Mouse (Mus musculus) mesoderm, embryonic 11.5 days (tissue): Measurements from ENCODE around the gene Unc13d.

ENCODE experiments used
- DNase-seq: peaks from one replicate; pipeline ENCODE4 v3.0.0-alpha.2; 2012; ENCODE audit warnings: low read depth, low spot score

The Unc13d gene

DNA sequence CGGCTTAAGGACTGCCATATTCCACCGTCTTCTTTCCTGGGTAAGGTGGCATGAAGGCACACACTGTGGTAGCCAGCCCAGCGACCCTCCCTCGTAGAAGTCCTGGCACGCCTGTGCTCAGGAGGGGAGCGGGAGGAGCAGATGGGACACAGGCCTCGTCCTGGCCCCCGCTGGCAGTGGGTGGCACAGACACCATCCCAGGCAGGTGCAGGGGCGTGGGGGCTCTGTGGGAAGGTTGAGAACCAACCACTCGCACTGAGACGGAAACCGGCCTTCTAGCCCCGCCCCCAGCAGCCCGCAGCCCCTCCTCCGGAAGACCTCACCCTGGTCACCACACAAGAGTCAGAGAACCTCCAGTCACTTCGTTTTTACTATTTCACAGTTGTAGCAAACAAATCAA lies 460 bp upstream of the Unc13d start:
- peak; percentile 52 for DNase-seq

DNA sequence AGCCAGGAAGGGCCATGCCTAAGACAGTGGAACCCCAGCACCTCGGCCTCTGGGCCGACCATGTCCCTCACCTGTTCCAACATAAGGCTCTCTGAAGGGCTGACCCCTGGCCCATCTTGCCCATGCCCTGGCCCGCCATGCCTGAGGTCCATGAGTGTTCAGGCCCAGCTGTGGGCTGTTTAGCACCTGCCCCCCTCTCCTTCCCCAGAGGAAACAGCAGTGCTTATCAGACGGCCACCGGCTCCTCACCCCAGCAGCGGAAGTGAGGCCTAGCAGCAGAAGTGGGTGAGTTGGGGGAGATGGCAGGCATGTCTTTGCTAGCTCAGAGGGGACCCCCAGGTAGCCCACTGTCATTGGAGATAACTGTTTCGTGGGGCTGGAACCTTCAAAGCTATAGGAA lies 925 bp downstream of the Unc13d start:
- DNase-seq: no peak

DNA sequence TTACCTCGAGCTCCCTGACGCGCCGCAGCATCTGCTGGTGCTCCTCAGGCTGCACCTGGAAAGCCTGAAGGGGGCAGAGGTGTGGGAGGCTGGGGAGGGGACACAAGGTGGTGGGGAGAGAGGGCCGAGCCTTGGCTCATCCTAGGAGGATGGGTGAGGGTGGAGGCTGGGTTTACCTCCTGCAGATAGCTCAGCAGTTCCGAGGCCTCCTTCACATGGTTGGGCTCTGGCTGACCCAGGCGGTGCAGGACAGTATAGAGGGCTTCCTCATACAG lies 1.6 kb downstream of the Unc13d start:
- DNase-seq: no peak

DNA sequence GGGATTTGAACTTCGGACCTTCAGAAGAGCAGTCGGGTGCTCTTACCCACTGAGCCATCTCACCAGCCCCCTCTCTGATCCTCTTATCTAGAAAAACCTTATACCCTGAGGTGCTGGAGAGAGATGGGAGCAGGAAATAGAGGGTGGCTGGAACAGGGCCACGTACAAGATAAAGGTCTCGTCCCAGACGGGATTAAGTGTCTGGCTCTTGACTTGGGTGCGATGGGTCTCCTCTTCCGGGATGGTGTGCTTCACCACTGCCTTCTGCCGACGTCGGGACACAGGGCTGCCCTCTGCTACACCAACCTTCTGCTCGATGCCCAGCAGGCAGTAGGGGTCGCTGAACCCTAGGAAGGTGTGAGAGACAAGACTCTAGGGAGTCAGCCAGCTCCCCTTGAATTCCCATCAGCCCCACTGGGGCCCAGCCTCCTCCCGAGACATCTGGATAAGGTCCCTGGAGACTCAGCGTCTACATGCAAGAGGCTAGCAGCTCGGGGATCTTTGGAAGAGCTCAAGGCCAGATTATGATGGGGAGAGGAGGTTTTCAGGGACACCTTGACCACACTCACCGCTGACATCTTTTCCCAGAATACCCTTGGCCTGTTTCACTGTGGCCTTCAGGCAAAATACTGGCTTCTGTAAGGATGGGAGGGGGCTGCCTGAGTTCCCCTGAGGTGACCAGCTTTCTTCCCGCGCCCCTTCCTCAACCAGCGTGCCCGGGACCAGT lies 2.1 kb downstream of the Unc13d start:
- no peak for DNase-seq

DNA sequence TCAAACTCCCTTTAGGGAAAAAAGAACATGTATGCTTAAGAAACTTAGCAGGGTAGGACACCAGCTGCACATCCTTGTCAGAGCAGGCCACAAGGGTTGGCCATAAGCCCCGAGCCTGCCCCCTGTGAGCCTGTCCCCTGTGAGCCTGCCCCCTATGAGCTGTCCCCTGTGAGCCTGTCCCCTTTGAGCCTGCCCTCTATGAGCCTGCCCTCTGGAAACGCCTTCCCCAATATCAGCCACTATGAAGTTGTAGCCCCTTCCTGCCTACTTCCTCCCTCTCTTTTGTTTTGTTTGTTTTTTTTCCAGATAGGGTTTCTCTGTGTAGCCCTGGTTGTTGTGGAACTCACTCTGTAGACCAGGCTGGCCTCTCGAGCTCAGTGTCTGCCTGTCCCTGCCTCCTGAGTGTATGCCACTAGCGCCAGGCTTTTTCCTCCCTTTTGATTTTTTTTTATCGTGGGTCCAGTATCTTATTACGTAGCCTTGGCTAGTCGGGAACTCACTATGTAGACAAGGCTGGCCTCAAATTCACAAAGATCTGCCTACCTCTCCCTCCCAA lies 3.2 kb downstream of the Unc13d start:
- DNase-seq: no peak

DNA sequence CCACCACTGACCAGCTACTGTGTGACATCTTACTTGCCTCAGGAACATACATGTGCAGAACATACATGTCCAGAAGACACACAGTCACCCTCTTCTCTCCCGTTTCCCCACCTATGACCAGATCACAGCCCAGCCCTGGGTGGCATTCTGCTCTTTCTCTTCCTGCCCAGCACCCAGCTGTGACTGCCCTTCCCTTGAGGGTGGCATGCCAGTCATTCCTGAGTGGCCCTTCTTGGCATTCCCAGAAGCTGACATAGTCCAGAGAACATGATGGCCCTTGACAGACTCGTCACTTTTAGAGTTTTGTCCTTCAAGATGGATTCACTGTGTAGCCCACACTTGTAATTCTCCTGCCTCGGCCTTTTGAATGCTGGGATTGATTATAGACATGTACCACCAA lies 5.2 kb downstream of the Unc13d start:
- DNase-seq: no peak

DNA sequence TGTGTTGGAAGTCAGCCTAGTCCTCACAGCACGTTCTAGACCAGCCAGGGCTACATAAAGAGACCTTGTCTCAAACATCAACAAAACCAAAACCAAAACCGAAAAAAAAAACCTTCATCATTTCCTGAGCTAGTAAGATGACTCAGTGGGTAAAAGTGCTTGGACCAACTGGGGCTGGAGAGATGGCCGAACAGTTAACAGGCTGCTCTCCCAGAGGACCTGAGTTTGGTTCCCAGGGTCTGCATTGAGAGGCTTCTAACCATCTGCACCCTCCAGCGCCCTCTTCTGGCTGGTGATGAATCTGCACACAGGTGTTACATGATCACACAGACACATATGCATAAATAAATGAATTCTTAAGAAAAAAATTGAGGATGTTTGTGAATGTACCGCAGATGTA lies 6.3 kb downstream of the Unc13d start:
- DNase-seq: no peak

DNA sequence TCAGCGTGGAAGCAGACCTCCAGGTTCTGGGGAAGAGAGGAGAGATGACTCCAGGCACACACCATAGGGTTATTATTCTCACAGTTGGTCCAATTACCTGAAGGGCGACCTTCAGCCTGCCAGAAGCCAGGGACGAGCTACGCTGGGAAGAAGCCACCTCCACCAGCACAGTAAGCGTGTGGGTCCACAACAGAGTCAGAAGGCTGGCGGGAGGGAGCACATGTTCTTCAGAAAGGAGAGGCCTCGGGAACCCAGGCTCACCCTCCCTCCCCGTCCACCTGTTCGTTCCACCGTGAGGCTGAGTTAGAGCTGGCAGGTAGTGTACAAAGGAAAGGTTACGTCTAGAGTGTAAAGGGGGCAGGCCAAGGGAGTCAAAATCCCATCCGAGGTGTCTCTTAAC lies 12.4 kb downstream of the Unc13d start:
- no peak for DNase-seq

DNA sequence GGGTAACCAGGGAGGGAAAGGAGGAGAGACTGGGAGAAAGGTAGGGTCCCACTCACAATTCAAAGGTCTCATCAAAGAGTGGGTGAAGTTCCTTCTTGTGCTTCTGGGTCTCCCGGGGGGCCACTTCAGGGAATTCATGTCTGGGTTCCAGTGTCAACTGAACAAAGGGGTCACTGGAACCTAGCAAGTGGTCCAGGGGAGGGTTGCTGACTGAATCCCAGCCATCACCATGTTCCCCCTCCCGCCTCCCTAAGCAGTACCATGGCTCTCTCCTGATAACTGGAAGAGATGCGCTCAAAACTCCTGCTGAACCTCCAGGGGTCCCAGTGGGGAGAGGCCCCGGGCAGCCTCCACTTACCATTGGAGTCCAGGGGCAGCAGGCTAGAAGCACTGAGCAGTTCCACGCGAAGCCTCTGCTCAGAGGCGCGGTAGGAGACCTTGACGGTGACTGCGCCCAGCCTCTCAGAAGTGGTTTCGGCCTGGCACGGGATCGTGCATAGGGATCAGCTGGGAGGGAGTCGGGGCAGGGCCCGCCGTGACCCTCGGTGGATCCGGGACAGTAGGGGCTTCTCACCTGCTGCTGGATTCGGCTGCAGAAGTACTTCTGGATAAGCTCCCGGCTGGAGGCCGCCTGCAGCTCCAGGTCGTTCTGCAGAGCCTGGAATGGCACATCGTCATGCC lies 13.4 kb downstream of the Unc13d start:
- no peak for DNase-seq

DNA sequence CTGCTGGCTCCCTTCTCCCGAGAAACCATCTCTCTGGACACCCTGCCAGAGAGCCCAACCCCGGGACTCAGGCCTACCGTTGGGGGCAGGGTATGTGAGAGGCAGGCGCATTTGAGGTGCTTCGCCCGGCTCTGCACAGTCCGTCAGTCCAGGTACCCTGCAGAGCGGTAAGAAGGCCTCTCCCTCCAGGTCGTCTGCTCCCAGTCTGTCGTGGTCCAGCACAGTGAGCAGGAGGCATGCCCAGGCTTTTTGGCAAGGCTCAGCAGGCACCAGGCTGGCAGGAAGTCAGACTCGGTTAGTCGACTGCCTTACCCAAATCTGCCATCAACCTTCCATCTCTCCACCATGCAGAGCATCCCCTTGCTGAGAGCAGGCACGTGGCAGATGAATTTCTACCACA lies 14.2 kb downstream of the Unc13d start:
- no peak for DNase-seq

DNA sequence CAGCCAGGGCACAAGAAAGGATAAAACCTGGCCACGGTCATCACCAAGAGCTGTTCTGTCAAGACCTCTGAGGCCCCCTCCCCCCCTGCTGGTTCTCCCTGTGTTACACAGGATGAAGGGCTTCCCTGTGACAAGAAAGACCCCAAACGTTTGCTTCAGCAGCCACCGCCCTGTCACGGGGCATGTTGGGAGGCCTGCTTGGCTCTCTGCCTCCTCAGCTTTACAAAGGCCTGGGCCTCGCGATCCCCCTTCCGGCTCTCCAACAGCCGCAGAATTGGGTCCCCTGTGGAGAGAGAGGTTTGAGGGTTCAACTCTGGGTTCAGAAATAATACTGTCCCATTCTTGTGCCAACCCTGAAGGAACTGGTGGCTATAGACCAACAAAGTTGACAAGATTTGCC lies 15.2 kb downstream of the Unc13d start:
- no peak for DNase-seq

DNA sequence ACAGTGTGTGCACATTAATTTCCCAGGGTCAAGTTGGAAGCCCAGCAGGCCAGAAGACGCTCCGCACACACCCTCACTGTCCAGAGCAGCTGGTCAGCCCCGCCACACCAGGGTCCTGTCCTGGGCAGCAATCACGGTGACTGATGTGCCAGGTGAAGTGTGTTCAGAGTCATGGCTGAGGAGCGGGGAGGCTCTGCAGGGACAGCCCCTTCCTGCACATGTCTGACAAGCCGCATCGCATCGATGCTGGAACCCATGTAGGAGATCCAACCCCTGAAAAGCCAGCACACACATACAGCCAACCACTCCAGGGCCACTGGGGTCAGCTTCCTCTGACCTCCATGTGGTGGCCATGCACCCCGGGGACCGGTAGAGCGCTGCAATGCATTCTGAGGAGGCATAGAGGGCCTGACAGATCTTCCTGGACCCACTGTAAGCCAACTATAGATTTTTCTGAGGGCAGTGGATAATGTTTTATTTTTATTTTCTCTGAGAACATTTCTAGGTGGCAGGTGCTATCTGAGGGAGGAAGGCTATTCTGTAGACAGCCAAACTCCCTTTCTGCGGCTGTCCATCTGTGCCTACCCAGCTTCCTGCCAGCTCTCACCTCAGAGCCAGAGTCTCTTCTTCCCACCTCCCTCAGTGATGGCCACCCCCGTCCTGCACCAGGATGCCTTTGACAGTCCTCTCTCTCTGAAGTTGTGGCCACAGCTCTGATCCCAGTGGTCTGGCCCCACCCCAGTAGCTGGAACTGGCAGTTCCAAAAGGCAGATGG lies 15.9 kb downstream of the Unc13d start:
- DNase-seq: no peak

DNA sequence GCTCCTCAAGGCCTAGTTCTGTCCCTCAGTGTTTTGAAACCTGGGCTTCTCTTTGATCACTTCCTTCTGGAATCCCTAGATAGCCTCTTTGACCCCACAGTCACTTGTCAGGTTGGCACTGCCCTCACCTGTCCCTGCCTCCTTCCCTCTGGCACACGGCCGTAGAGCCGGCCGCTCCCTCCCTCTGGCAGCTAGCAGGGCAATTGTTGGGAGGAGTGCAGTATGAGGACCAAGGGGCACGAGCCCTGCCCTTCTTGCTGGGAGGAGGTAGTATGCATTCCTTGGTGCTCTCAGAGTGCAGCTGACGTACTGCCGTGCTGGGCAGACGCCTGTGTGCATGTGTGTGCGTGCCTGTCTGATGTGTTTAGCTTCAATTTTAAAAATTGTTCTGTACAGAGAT lies 17.2 kb downstream of the Unc13d start:
- DNase-seq: no peak

DNA sequence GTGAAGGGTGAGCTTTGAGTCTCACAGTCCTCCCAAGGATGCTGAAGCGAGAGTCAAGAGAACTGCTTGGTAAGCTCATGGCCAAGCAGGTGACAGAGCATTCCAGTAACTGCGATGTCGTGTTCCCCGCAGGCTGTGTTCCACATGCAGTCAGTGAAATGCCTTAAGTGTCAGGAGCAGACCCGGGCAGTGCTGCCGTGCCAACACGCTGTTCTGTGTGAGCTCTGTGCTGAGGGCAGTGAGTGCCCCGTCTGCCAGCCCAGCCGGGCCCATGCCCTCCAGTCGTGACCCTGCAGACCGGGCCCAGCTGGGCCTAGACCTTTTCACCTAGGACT lies 18.1 kb downstream of the Unc13d start:
- DNase-seq: no peak

DNA sequence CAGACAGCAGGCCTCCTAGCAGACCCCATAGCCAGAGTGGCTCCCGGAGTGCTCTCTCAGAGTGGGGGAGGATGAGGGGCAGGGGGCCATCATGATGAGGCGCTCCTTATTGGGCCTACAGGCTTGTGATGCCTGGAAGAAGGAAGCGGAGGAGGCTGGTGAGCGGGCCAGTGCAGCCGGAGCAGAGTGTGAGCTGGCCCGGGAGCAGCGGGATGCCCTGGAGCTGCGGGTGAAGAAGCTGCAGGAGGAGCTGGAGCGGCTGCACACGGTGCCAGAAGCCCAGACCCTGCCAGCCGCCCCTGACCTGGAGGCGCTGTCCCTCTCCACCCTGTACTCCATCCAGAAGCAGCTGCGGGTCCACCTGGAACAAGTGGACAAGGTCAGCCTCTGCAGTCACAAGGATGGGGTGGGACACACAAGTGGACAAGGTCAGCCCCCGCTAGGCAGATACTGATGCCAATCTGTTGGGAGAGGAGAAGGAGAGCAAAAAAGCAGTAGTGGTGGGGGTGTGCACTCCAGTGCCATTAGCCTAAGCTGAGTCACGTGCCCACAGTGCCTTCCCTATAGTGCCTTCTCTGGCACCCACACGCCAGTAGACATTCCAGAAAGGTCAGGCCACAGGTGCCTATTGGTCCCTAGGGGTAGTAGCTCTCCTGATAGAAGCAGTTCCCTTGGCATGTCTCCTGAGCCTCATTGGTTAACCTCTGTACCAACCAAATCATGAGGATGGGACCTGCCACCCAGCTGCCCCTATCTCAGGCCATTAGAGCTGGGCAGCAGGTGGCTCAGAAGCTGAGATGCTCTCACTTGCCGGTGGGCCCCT lies 18.7 kb downstream of the Unc13d start:
- no peak for DNase-seq

DNA sequence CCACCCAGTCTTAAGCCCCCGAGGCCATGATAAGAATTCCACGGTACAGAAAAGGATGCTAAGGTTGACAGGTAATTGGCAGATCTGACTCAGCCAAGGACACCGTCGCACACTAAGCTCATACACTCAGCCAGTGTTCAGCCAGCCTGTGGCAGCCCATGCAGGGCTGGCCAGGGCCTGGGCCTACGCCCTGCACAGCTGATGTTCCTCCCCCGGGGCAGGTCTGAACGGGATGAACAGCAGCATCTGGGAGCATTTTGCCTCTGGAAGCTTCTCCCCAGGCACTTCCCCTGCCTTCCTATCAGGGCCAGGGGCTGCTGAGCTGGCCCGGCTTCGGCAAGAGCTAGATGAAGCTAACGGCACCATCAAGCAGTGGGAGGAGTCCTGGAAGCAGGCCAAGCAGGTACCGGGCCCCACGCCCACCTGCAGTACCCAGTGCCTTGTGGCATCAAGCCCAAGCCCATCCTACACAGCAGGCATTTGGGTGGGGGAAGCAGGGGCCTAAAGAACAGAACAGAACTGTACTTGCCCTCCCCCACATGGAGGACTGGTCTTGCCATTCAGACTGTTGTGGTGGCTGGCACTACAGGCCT lies 19.6 kb downstream of the Unc13d start:
- no peak for DNase-seq

DNA sequence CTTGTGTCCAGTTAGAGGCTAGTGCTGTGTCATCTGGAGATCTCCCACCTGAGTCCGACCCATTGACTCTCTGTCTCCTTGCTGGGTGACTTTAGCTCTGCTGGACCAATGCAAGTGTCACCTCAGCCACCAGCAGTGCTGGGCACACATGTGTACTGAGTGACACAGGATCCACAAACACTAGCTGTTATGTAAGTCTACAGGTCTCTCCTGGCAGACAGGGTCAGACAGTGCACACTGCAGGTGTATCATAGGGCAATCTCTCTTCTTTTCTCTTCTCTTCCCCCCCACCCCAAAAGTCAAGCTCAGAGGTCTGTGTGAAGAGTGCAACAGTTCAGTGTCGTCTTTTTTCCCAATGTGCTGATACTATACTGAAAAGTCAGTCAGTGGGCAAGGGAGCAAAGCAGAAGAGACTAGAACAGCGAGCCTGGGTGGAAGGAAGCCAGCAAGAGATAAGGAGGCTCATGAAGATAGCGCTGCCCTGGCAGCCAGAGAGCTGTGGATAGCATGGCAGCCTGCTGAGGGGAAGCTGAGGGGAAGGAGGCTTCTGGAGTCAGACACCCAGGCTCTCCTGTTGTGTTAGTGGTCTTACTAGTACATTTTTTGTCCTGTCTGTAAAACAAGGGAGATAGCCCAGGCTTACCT lies 20.4 kb downstream of the Unc13d start:
- no peak for DNase-seq

DNA sequence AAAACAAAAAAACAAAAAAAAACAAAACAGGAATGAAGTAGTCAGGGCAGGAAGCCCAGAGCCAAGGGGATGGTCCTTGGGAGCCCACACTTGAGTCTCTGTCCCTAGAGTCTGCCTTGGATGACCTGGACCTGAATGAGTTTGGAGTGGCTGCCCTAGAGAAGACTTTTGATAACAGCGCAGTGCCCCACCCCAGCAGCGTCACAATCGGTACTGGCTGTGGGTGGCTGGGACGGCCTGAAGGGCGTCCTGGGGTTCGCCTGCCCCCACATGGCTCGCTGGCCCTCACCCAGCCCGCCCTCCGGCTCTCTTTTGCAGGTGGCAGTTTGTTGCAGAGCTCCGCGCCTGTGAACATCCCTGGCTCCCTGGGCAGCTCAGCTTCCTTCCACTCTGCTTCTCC lies 21.9 kb downstream of the Unc13d start:
- DNase-seq: no peak

DNA sequence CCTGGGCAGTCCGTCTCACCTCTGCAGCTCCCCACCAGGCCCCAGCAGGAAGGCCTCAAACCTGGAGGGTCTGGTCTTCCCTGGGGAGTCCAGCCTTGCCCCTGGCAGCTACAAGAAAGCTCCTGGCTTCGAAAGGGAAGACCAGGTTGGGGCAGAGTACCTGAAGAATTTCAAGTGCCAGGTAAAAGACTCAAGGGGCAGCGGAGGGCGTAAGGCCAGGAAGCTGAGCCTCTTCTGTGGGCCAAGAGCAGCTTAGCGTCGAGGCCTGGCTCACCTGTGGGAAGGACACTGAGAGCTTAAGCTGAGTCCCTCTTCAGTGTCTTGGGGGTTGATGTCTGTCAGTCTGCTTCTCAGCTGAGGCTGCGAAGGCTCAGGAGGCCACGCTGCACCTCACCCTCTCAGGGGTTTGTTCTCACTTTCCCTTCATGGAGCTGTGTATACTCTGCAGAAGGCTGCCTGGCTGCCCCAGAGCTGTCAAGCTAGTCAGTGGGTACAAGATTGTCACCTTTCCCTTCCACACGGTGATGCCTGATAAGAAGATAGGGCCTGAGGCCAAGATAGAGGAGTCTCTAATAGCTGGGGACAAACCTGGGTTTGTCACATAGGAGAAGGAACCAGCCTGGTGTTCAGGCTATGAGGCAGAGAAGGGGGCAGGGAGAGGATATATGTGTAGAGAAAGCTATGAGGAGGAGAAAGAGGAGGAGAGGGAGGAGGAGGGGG lies 24.1 kb downstream of the Unc13d start:
- no peak for DNase-seq

DNA sequence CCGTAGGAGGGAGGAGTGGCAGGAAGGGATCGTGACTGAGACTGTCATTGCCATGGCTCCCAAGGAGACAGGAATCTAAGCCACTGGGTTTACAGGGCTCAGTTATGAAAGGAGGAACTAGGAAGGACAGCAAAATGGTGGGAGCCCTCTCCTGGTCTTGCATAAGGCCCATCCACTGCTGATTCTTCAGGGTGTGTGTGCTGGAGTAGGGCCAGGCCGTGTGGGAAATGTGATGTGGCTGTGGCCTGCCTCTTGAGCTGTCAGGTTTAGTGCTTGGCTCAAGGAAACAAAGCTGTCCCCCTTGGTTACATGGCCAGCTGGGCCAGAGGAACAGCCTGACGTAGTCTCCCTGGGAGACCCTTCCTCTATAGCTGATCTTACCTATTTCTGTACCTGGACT lies 27.6 kb downstream of the Unc13d start:
- no peak for DNase-seq

DNA sequence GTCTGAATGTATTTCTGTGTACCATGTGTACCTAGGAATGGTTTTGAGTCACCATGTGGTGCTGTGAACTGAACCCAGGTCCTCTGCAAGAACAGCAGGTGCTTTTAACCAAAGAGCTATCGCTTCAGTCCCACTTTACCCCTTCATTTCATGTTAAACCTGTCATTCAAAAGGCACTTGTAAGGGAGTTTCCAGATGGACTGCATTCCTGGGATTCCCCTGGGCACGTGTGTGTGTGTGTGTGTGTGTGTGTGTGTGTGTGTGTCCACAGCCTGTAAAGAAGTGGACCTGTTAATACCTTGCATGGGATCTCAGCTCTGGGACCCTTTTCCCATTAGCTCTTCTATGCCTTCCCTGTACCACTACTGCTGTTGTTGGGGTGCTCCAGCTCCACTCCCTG lies 28.2 kb downstream of the Unc13d start:
- DNase-seq: no peak
